Mouse (Mus musculus) right cerebral cortex, adult 18-20 months (tissue): ENCODE data around the gene Me3.

Source experiments
- DNase-seq: peaks from one replicate; pipeline ENCODE4 v3.0.0; 2022; ENCODE audit warnings: mixed read lengths

Me3 gene

DNA sequence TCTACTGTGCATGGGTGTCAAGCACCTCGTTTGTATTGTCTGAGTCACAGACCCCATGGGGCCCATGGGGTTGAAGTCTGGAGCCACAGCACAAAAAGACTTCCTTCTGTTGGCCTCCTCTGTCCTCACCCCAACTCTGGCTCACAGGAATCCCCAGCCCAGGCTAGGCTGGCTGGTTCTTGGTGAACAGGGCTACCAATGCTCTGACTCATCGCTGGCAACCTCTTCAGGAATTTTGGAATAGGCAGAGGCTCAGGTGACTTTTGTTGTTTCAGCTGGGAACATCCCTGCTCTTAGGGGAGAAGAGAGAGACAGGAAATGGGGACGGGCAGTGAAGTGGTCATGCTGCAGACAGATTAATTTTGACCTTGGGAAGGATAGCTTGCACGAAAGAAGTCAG, 205.6 kb downstream of the Me3 start:
- DNase-seq, result no peak

DNA sequence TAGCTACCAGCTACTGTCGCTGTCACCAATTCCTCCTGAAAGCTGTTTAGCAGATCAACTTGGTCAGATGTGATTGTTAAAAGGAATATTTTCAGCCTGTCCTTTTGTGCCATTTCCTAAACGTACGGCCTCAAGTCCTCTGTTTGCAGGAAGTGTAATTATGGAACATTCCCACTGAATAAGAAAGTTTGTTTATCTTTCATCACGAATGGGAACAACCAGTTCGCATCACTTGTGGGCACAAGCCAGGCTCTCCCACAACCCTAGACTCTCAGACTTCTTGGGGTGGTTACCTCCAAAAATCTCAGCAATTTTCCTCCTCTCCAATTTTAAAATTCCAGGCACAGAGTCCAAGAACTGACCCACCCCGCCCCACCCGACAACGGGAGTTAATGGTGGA, 207.5 kb downstream of the Me3 start:
- no peak for DNase-seq

DNA sequence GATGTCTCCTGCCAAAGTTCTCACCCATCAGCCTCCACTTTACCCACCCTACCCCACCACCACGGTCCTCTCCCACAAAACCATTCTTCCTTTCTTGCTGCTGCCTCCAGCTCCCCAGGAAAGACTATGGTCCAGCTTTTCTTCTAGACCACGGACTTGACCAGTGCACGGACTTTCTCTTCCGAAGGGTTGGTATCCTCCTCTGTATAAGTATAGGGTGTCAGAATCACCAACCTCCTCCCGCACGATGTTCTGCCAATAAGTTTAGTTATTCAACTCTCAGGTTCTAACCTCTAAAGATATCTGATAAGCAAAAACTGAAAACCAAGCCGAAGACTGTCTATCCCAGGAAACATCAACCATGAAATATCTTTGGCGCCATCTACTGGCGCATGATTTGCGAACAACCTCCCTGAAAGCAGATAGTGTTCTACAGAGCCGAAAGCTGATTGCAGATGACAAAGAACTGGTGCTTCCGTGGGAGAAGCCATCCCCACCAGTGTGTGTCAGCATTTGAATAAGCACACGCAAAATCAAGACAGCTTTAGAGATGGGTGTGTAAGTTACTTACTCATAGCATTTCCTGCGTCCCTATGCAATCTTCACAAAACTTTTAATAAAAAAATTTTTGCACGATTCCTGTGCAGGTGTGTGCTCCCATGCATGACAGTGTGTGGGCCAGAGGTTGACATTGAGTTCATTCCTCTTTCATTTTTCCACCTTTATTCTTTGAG, 209.6 kb downstream of the Me3 start:
- DNase-seq, result peak; percentile 86

DNA sequence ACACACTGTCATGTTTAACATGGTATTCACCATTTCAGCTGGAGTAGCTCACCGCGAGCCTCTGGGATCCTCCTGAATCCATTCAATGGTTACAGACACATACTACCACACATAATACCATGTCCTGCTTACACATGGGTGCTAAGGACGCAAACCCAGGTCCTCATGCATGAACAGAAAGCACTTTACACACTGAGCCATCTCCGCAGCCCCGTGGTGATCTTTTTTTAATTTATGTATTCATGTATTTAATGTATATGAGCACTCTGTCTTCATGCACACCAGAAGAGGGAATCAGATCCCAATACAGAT, 210.2 kb downstream of the Me3 start:
- DNase-seq, result no peak

DNA sequence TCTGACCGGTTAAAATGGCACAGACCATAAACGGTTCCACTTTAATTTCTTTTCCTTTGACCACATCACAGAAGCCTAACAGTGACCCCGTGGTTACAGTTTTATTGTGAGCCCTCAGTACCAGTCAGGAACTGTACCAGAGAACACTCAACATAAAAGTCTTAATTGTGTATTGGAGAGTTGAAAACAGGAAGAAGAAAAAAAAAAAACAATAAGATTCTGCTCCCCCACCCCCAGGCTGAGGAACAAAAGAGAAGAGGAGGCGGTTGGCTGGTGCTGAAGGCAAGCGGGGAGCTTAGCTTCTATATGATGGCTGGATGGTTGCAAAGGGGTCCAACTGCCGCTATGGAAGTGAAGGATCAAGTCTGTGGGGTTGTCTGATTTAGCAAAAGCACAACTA, 210.9 kb downstream of the Me3 start:
- DNase-seq, result no peak

DNA sequence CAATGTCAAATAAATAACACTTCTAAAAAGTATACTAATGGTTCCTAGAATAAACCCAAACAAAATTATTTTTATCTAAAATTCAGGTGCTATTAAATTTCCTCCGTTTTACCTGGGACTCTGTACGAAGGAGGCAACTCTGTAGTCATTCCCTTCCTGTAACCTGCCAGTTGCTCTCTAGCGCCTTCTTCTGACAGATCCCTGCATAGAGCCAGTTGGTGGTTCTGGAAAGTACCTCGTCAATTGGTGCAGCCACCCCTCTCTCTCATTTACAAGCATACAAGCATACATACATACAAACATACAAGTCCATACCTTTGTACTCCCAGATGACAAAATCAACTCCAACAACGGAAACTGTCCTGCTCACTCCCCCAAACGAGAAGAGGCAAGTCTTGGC, 211.3 kb downstream of the Me3 start:
- DNase-seq, result no peak

DNA sequence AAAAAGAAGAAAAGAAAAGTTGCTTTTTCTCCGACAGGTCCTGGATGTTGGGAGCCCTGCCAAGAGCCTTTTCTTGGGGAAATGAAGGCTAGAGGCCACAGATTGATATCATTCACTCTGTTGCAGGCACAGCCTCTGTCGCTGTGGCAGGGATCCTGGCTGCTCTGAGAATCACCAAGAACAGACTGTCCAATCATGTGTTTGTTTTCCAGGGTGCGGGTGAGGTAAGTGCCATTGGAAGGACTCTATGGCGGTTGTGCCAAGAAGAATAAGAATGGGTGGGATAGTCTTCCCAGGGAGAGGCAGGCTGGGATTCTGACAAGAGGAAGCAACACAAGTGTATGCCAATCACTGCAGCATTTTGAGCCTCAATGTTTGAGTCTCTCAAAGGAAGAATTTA, 213.5 kb downstream of the Me3 start:
- DNase-seq, result no peak

DNA sequence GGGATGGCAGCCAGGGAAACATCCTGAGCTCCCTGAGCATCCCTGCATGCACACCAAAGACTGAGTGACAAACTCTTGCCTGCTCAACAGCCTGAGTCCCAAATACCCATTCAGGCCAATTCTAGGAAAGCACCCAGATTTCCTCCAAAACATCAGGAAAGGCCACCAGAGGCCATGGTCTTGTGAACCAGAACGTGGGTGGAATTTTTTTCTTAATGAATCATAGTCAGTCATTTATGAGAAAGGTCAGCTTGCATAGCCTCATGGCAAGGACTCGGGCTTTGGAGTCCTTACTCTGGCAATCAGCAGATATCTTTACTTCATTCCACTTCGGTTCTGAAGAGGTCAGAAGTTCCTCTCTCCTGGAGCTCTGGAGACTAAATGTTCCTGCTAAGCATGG, 218.3 kb downstream of the Me3 start:
- no peak for DNase-seq

DNA sequence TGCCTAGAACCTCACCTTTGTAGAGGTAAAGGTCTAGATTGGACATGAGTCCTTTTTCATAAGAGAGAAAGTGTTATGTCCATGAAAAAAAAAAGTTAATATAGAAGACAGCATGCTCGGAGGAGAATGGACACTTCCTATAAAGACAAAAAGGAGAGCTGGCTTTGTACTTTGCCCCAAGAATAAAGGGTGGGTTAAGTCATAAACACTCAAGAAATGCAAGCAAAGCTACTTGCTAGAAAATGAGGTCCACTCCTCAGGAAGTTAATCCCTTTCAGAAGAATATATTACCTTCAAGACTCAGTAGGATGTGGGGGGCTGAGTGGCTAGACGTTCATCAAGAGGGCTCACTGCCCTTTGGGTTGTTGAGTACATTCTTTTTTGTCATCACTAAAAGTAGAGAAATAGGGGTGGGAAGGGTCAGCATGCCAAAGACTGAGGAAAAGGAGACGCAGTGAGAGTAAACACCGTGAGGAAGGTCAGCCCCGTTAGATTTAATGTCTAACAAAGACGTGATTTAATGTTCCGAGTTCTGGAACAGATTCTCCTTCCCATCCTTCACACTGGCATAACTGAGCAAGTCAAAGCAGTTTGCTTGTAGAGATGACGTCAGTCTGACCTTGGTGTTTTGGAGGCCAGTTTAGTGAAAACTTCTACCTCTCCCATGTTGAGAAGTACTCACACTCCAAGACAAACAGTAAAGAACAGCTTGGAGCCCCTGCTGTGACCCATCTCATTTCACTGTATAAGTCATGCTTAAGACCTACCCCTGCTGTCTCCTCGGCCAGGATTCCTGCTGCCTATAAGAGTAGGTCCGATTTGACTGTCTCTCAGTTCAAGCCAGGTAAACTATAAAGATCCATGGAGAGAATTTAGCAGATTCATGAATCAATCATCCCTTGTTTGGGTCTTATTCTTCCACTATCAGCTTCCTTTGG, 220.2 kb downstream of the Me3 start:
- DNase-seq, result no peak

DNA sequence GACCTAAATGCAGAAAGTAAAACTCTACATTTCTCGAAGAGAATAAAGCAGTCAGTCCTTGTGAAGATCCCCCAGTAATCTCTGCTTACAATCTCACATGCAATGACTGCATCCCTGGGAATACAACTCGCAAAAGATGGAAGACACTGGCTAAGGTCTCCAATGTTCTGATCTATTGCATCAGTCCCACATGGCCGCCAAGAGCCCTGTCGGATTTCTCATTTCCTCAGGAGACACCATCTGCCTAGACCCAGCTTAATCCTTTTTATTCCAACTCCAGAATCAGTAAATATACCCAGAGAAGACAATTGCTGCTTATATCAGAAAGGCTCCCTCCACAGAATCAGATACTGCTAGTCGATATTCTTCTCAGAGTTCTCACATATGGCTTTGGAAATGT, 220.9 kb downstream of the Me3 start:
- DNase-seq, result no peak

DNA sequence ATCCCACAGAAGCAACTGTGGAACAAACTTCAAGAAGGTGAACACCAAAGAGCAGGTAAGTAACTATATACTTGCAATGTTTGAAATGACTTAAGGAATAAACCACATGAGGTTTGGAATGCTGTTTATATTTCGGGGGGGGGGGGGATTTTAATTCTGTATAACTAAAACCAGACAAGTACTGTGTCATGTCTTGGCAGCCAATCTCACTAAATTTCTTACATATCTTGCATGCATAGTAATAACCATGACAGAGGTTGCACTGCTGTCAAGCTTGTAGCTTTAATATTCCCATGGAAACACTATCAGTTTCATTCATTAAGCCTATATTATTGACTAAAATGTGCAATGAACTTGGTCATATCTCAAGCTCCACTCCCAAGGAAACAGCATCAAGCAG, 223.0 kb downstream of the Me3 start:
- no peak for DNase-seq

DNA sequence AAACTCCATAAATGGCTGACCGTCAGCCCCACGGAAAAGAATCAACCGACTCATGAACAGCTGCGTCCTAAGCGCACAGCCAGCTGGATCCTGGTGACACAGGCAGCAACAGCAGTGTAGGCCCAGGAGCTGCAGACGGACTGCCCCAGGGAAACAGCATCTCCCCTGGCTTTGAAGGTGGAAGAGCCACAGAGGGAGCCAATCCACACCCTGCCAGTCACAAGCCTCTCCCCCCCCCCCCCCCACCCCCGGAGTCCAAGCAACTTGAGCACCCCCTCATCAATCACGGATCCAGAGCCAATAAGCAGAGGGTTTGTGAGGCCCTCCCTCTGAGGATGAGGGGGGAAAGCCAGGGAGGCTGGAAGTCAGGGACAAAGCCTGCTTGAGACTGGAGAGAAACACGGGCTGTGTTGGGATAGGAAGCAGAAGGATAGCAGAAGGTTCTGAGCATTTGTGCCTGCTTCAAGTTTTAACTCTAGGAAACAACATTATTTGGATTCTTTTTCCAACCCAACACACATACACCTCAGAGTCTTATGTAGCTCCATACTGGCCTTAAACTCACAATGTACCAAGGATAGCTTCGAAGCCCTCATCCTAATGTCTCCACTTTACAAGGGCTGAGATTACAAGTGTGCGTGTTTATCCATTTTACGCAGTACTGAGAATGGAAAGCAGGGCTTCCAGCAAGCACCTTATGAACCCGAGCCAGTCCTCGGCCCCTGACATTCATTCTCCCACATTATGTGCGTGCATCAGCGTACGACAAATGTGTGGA, 224.4 kb downstream of the Me3 start:
- DNase-seq, result no peak

DNA sequence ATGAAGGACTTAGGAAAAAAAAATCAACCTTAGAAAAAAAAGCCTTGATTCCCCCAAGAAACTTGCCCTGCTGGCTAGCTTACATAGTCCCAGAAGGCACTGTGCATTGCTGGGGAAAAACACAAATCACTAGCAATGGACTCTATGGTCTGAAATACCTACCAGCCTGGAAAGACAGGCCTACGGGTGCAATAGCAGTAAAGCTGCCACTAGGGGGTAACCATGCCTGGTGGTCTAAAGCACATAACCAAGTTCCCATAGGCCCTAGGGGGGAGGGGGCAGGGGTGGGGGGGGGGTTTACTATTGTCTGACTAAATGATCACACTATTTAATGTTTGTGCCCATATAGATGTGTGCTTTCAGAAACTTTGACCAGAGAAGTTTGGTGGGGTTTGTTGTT, 232.6 kb downstream of the Me3 start:
- no peak for DNase-seq

DNA sequence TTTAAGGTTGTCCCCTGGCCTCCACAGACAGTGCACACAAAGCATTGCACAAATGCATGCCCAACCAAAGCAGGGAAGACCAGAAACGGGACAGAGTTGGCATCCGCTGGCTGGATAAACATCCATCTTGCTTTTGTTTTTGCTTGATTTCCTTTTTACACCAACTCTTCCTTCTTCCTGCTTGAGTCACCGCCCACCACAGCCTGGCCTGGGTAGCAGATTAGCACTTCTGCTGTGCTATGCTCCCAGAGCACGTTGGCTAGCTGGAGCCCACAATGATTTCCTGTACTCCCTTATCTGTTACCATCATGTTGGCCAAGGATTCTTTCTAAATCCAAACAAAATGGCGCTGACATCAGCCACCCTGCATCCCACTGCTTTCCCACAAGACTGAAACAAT, 235.0 kb downstream of the Me3 start:
- DNase-seq, result no peak

DNA sequence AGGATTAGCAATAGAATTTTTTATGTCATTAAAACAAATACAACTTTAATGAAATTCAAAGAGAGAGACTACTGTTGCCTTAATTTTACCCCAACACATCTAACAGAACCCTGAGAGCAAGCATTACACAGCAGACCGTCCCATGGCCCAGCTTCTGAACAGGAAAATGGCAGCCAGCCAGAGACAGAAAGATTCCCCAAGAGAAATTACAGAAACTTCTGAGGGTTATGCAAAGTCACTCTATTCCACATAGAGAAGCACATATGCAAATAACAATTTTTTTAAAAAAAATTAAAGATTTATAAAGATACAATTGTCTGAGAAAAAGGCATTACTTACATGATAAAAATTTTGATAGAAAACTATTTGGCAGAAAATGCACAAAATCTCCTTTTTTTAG, 247.5 kb downstream of the Me3 start:
- no peak for DNase-seq

DNA sequence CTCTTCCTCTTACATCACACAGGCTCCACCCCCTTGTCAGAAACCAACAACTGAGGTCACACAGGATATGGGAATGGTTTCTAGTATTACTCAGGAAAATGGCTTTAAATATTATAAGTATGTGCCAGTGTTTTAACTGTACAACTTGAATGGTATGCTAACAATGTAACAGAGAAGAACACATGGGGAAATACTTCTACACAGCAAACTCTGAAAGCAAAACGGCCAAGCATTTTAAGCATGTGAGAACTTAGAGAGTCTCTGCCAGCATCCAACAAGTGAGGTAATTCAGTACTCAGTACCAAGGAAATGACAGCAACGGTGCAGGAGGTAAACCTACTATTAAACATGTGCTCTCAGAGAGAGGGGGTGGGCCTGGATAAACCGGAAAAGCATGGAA, 252.4 kb downstream of the Me3 start:
- no peak for DNase-seq

DNA sequence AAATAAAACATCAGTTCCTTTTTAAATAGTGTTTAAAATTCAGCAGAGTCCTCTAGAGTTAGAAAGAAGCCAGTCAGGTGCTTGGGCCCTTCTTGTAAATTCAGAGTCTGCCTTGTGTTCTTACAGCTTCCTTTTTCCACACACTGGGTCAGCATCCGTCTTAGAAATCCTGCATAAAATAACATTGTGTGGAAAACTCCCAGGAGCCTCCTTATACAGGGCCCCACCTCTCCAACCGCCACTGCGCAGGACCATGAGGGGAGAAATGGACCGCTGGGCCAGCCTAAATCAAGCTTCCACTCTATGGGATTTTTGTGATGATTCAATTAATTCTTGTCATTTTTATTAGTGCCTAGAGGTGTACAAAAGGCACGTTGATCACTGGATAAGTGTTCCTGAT, 259.2 kb downstream of the Me3 start:
- DNase-seq, result no peak

DNA sequence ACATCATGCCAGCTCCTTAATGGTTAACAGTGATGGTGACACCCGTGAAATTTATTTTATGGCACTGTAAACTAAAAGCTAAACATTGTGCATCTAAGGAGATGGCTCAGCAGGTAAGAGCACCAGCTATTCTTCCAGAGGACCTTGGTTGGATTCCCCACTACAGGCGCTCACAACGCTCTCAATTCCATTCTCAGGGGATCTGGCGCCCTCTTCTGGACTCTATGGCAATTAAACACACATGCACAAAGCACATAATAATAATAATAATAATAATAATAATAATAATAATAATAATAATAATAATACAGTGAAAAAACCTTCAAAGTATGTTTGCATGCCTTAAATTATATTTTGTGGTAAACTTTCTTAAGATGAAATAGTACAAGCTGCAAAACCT, 259.7 kb downstream of the Me3 start:
- DNase-seq, result no peak

DNA sequence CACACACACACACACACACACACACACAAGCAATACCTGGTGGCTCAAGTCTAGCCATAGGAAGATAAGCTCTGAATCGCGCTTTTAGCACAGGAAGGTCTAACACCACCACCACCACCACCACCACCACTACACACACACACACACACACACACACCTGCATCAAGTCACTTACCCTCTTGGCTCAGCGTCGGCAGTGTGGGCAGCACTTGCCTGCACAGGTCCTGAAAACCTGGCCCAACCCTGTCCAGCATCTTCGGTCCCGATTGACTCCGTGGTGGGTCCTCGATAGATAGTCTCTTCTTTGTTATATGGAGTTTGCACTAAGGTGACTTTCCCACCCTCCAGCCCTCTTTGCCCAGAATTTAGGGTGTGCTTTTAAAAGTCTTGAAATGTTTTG, 270.8 kb downstream of the Me3 start:
- DNase-seq, result no peak

DNA sequence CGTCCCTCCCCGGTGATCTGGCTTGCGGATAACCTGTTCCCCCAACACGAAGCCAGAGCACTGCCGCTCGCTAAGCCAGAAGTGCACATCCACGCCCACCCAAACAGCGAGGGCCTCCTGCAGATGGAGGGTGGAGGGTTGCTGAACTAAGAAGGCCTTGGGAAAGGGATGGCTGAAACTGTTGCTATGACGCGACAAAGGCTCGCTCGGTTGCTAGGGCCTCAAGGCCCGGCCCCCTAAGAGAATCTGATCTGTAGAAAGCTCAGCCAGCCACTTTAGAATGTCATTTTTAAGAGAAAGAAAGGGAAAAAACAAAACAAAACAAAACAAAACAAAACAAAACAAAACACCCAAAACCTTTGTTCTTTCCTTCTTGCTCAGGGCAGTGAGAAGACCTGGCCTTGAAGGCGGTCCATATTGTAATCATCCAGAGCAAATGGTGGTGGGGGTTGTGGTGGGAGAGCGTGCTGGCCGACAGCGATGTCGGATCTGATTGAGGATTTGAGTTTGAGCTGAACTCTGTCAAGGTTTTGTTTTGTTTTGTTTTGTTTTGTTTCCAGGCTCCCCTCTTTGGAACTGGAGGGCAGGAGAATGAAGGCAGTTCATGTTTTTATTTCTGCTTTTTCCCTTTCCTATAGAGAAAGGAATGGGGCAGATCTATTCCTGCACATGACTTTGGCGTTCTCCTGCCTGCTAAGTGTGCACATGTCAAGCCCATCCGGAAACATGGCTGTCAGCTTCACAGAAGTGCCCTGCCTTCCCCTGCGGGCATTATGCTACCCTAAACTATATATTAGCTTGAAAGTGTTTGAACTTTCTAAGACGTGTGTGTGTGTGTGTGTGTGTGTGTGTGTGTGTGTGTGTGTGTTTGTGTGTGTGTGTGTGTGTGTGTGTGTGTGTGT, 271.5 kb downstream of the Me3 start, which contains the start of gene Ccdc81:
TSS of gene Ccdc81 (minus strand) at position 188 of the 902 bp plus-strand sequence.
- DNase-seq, result no peak
